Mouse (Mus musculus) monocyte, adult 5-6 weeks (primary cell): ENCODE measurements around the gene Oxct1. TPM values are rescaled to one million over a fixed set of nuclear protein-coding genes. Genes with fewer than 3 reads are reported as not detected.
A peak's percentile ranks its signal among the peaks of the same experiment; 100 is the strongest.

Experiments
- ATAC-seq: fragments of 153-309, 156-312 bp; replicated peaks from 2 replicates; pipeline ENCODE4 v1.8.0; 2017; ENCODE audit warnings: mild to moderate bottlenecking; ENCODE audit not compliant: low TSS enrichment, insufficient number of reproducible peaks, severe bottlenecking, poor library complexity, low FRiP score
- total RNA-seq: library from RNA; stranded (forward); fragments of 200-1000, 200-491, 200-594 nt; gene quantifications from 3 replicates; pipeline ENCODE4 v1.2.3, GENCODE M21; 2017

Oxct1 gene
- total RNA-seq, 1 experiment from 2014 or later, result 68.8 TPM

GRCm38 (mm10) chr15:4026831-4027584 lies 825 bp downstream of the Oxct1 start:
- peak; percentile 89 for ATAC-seq

- no peak for ATAC-seq
Observed at GRCm38 (mm10) chr15:4027671-4028410, 1.7 kb downstream of the Oxct1 start.

GRCm38 (mm10) chr15:4028411-4028700 lies 2.2 kb downstream of the Oxct1 start:
- no peak for ATAC-seq

- ATAC-seq, result no peak
Observed at GRCm38 (mm10) chr15:4028960-4029359, 2.8 kb downstream of the Oxct1 start.

- ATAC-seq, result no peak
Observed at GRCm38 (mm10) chr15:4033168-4034004, 7.2 kb downstream of the Oxct1 start.

GRCm38 (mm10) chr15:4042423-4042822 lies 16.2 kb downstream of the Oxct1 start:
- no peak for ATAC-seq

- peak; percentile 57 for ATAC-seq
Observed at GRCm38 (mm10) chr15:4043032-4043471, 16.9 kb downstream of the Oxct1 start.

- no peak for ATAC-seq
Observed at GRCm38 (mm10) chr15:4056627-4057026, 30.4 kb downstream of the Oxct1 start.

- no peak for ATAC-seq
Observed at GRCm38 (mm10) chr15:4063574-4063973, 37.4 kb downstream of the Oxct1 start.

GRCm38 (mm10) chr15:4064013-4064412 lies 37.8 kb downstream of the Oxct1 start:
- no peak for ATAC-seq

- no peak for ATAC-seq
Observed at GRCm38 (mm10) chr15:4064694-4065093, 38.5 kb downstream of the Oxct1 start.

- no peak for ATAC-seq
Observed at GRCm38 (mm10) chr15:4067273-4067990, 41.2 kb downstream of the Oxct1 start.

GRCm38 (mm10) chr15:4077978-4078377 lies 51.8 kb downstream of the Oxct1 start:
- no peak for ATAC-seq

GRCm38 (mm10) chr15:4078785-4079184 lies 52.6 kb downstream of the Oxct1 start:
- ATAC-seq, result no peak

GRCm38 (mm10) chr15:4079425-4080189 lies 53.4 kb downstream of the Oxct1 start:
- no peak for ATAC-seq

- ATAC-seq, result no peak
Observed at GRCm38 (mm10) chr15:4085600-4086384, 59.6 kb downstream of the Oxct1 start.

GRCm38 (mm10) chr15:4087446-4087845 lies 61.3 kb downstream of the Oxct1 start:
- ATAC-seq, result no peak
